Mouse (Mus musculus) midbrain, embryonic 11.5 days (tissue): ENCODE data around the gene Npas1. TPM values are rescaled to one million over a fixed set of nuclear protein-coding genes. Genes with fewer than 3 reads are reported as not detected.

Source experiments
- ATAC-seq: fragments of 200-750 bp; cut with Nextera tagmentation; 2 replicates; pipeline ENCODE4 v1.8.0; 2017; ENCODE audit warnings: moderate TSS enrichment, moderate library complexity; ENCODE audit not compliant: low FRiP score
- DNase-seq: peaks from one replicate; pipeline ENCODE4 v3.0.0; 2015; ENCODE audit warnings: low spot score; ENCODE audit errors: missing footprints
- H3K27ac ChIP-seq: fragments of 300-500 bp; sonication (generic); 2 replicates; pipeline ENCODE4 v1.5.1; 2014; ENCODE audit warnings: low read depth, low read length
- H3K27me3 ChIP-seq: fragments of 300-500 bp; sonication (generic); 2 replicates; pipeline ENCODE4 v1.6.1; 2014; ENCODE audit warnings: mild to moderate bottlenecking, low read length, moderate library complexity, mixed read lengths; ENCODE audit not compliant: control insufficient read depth, insufficient read depth
- H3K36me3 ChIP-seq: fragments of 300-500 bp; sonication (generic); 2 replicates; pipeline ENCODE4 v1.6.1; 2014; ENCODE audit warnings: mild to moderate bottlenecking, low read length, moderate library complexity, mixed read lengths; ENCODE audit not compliant: control insufficient read depth, insufficient read depth
- H3K4me1 ChIP-seq: fragments of 300-500 bp; sonication (generic); 2 replicates; pipeline ENCODE4 v1.6.1; 2014; ENCODE audit warnings: low read length; ENCODE audit not compliant: control insufficient read depth, insufficient read depth
- H3K4me2 ChIP-seq: fragments of 300-500 bp; sonication (generic); 2 replicates; pipeline ENCODE4 v1.6.1; 2014; ENCODE audit warnings: mild to moderate bottlenecking, moderate library complexity
- H3K4me3 ChIP-seq: fragments of 300-500 bp; sonication (generic); 2 replicates; pipeline ENCODE4 v1.5.1; 2014; ENCODE audit warnings: low read depth, low read length
- H3K9ac ChIP-seq: fragments of 300-500 bp; sonication (generic); 2 replicates; pipeline ENCODE4 v1.6.1; 2014; ENCODE audit warnings: low read length
- H3K9me3 ChIP-seq: fragments of 300-500 bp; sonication (generic); 2 replicates; pipeline ENCODE4 v1.6.1; 2016; ENCODE audit warnings: low read length; ENCODE audit not compliant: control insufficient read depth
- WGBS: fragments of 180-500 bp; shearing (Covaris S2); extraction: QIAGEN DNeasy Blood & Tissue Kit; methylation state at CpG from one replicate; pipeline ENCODE4 v1.1.7; 2014; 5-methylcytosine and 5-hydroxymethylcytosine counted together
- polyA plus RNA-seq: library from polyadenylated mRNA; unstranded; fragments of >200 nt; fragmentation: Nextera tagmentation; extraction: Ambion mirVana; gene quantifications from 2 replicates; pipeline ENCODE4 v1.2.1, GENCODE M21; 2014

Npas1 gene
- 0.30 TPM in 2 replicates for polyA plus RNA-seq

GRCm38 (mm10) chr7:16477628-16478027 is at the start of gene Npas1:
Gene Npas1, minus strand, starts transcription at chr7:16477728.
- DNase-seq (no peak), ATAC-seq (no peak)
- H3K27me3 ChIP-seq, result peaks cover 51% of the 10 kb centered on the region
- peak within 1 kb of the TSS; percentile 25 for H3K4me3 ChIP-seq
- no peaks in the 10 kb centered on the region for H3K36me3 ChIP-seq
- H3K4me1 ChIP-seq, result peaks cover 7% of the 10 kb centered on the region; the same call in 1 of the 2 replicates
- peak within 1 kb of the TSS; percentile 47 for H3K4me2 ChIP-seq
- 86% methylated on average over 8 of the region's 8 CpGs for WGBS
- no peaks in the 10 kb centered on the region for H3K9me3 ChIP-seq
- H3K27ac ChIP-seq, result no peak within 1 kb of the TSS
- no peak within 1 kb of the TSS for H3K9ac ChIP-seq

- WGBS, result 86% methylated on average over 2 of the region's 2 CpGs
- Histone ChIP-seq H3K9ac (no peak overlapping the region), H3K36me3 (peaks cover 6% of the 10 kb centered on the region; the same call in 1 of the 2 replicates), H3K4me3 (no peak overlapping the region), H3K27me3 (no peaks in the 10 kb centered on the region), H3K4me2 (no peak overlapping the region), H3K9me3 (no peaks in the 10 kb centered on the region), H3K27ac (no peak overlapping the region), H3K4me1 (no peaks in the 10 kb centered on the region)
- DNase-seq (no peak), ATAC-seq (no peak)
Measured at GRCm38 (mm10) chr7:16525995-16526394, 48.5 kb upstream of the Npas1 start.

GRCm38 (mm10) chr7:16525448-16525847 is 47.9 kb upstream of the Npas1 start:
- H3K9ac ChIP-seq, result no peak overlapping the region
- no peak for DNase-seq
- ATAC-seq, result no peak
- no peak overlapping the region for H3K4me3 ChIP-seq
- no peaks in the 10 kb centered on the region for H3K9me3 ChIP-seq
- H3K36me3 ChIP-seq, result peaks cover 6% of the 10 kb centered on the region; the same call in 1 of the 2 replicates
- 91% methylated on average over 3 of the region's 3 CpGs for WGBS
- H3K4me2 ChIP-seq, result no peak overlapping the region
- no peak overlapping the region for H3K27ac ChIP-seq
- no peaks in the 10 kb centered on the region for H3K27me3 ChIP-seq
- H3K4me1 ChIP-seq, result no peaks in the 10 kb centered on the region

GRCm38 (mm10) chr7:16524308-16524707 is 46.8 kb upstream of the Npas1 start:
- Histone ChIP-seq H3K4me1 (no peaks in the 10 kb centered on the region), H3K4me2 (no peak overlapping the region), H3K9ac (no peak overlapping the region), H3K27me3 (no peaks in the 10 kb centered on the region), H3K4me3 (no peak overlapping the region), H3K9me3 (no peaks in the 10 kb centered on the region), H3K36me3 (peaks cover 6% of the 10 kb centered on the region; the same call in 1 of the 2 replicates), H3K27ac (no peak overlapping the region)
- DNase-seq (no peak), ATAC-seq (no peak)
- WGBS, result 95% methylated on average over 2 of the region's 2 CpGs

GRCm38 (mm10) chr7:16519310-16519709 is 41.8 kb upstream of the Npas1 start:
- 91% methylated on average over 2 of the region's 2 CpGs for WGBS
- H3K27me3 ChIP-seq, result no peaks in the 10 kb centered on the region
- no peak for ATAC-seq
- DNase-seq, result no peak
- H3K9ac ChIP-seq, result no peak overlapping the region
- H3K27ac ChIP-seq, result no peak overlapping the region
- H3K36me3 ChIP-seq, result no peaks in the 10 kb centered on the region; the same call in 1 of the 2 replicates
- H3K4me2 ChIP-seq, result no peak overlapping the region
- H3K9me3 ChIP-seq, result no peaks in the 10 kb centered on the region
- no peaks in the 10 kb centered on the region for H3K4me1 ChIP-seq
- no peak overlapping the region for H3K4me3 ChIP-seq

- peaks cover 5% of the 10 kb centered on the region; the same call in 1 of the 2 replicates for H3K36me3 ChIP-seq
Measured at GRCm38 (mm10) chr7:16517198-16517597, 39.7 kb upstream of the Npas1 start.

GRCm38 (mm10) chr7:16507284-16507683 is 29.8 kb upstream of the Npas1 start:
- H3K9ac ChIP-seq, result no peak overlapping the region
- no peak overlapping the region for H3K4me2 ChIP-seq
- no peaks in the 10 kb centered on the region for H3K9me3 ChIP-seq
- H3K27ac ChIP-seq, result no peak overlapping the region
- no peak for DNase-seq
- H3K36me3 ChIP-seq, result peaks cover 17% of the 10 kb centered on the region
- H3K4me3 ChIP-seq, result no peak overlapping the region
- 29% methylated on average over 3 of the region's 3 CpGs for WGBS
- no peaks in the 10 kb centered on the region for H3K27me3 ChIP-seq
- 0 out of 2 replicates have a peak, but pooled peaks have one; percentile 27 for ATAC-seq
- H3K4me1 ChIP-seq, result no peaks in the 10 kb centered on the region

More at GRCm38 (mm10) chr7:16517198-16517597, 39.7 kb upstream of the Npas1 start:
- H3K4me3 ChIP-seq, result no peak overlapping the region
- 94% methylated on average over 5 of the region's 5 CpGs for WGBS
- H3K27me3 ChIP-seq, result no peaks in the 10 kb centered on the region
- no peak overlapping the region for H3K9ac ChIP-seq
- no peak overlapping the region for H3K27ac ChIP-seq
- ATAC-seq (no peak), DNase-seq (no peak)
- H3K9me3 ChIP-seq, result no peaks in the 10 kb centered on the region
- H3K4me1 ChIP-seq, result no peaks in the 10 kb centered on the region
- H3K4me2 ChIP-seq, result no peak overlapping the region

GRCm38 (mm10) chr7:16505226-16505593 is 27.7 kb upstream of the Npas1 start:
- ATAC-seq (no peak), DNase-seq (no peak)
- H3K4me2 ChIP-seq, result no peak overlapping the region
- H3K9ac ChIP-seq, result no peak overlapping the region
- no peak overlapping the region for H3K27ac ChIP-seq
- no peaks in the 10 kb centered on the region for H3K4me1 ChIP-seq
- no peaks in the 10 kb centered on the region for H3K27me3 ChIP-seq
- H3K9me3 ChIP-seq, result no peaks in the 10 kb centered on the region
- WGBS, result 86% methylated on average over 3 of the region's 3 CpGs
- no peak overlapping the region for H3K4me3 ChIP-seq
- peaks cover 12% of the 10 kb centered on the region for H3K36me3 ChIP-seq

- DNase-seq (no peak), ATAC-seq (no peak)
- Histone ChIP-seq H3K4me3 (no peak overlapping the region), H3K9me3 (no peaks in the 10 kb centered on the region), H3K27ac (no peak overlapping the region), H3K4me2 (no peak overlapping the region), H3K36me3 (peaks cover 13% of the 10 kb centered on the region), H3K27me3 (no peaks in the 10 kb centered on the region), H3K9ac (no peak overlapping the region), H3K4me1 (no peaks in the 10 kb centered on the region)
- 83% methylated on average over 2 of the region's 2 CpGs for WGBS
Measured at GRCm38 (mm10) chr7:16504573-16505225, 27.2 kb upstream of the Npas1 start.
